Mouse (Mus musculus): ENCODE data around the gene Herc4.

DNA sequence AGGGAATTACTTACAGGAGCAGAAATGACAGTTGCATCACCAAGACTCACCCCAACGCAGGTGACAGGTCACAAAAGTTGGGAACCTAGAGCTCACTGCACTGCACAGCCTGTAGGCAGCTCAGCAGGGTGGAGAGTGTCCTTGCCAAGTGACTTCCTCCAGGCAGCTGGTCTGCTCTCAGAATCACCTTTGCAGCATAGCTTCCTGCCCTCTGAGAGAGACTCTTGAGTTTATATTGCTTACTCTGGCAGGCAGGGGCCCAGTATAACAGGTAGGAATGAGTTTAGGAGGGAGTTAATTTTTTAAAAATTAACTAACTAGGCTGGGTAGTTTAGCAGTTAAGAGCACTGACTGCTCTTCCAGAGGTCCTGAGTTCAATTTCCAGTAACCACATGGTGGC is 70.1 kb downstream of the Herc4 start:
- TF ChIP-seq CTCF (IDR thresholded peaks at IDR 0.05; ENCODE audit: borderline replicate concordance, insufficient read depth, low read length) (no peak), POLR2A (IDR thresholded peaks at IDR 0.05; ENCODE audit: low read depth, low read length) (no peak)

Measured in embryonic fibroblast, embryonic 13.5 days (primary cell).